Mouse (Mus musculus): ENCODE data around the gene M1ap.

M1ap gene

DNA sequence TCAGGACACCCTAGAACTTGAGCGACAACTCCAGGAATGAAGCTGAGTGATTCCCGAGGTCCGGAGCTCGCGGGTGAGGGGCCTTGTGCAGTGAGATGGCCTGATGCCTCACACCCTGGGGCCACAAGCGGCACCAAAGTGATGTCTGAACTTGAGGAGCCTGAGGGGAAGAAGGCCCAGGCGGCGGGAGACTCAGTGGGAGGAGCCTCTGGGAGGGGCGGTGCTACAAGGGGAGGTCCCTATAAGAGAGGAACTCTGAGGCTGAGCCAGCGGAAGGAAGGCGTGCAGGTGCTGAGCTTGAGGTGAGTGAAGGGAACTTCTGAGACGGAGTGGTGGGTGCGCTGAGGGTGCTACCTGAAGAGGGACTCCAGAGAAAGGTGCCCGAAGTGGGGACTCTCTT, at the start of gene M1ap:
M1ap (plus strand) TSS at position 252 of the 400 bp plus-strand sequence.
- no peak for TF ChIP-seq GATA4 (IDR thresholded peaks at IDR 0.05; ENCODE audit: insufficient replicate concordance, low read length)

- no peak for TF ChIP-seq GATA4 (IDR thresholded peaks at IDR 0.05; ENCODE audit: insufficient replicate concordance, low read length)
Observed at GRCm38 (mm10) chr6:82897311-82897710, 49.4 kb upstream of the M1ap start.

- TF ChIP-seq GATA4 (IDR thresholded peaks at IDR 0.05; ENCODE audit: insufficient replicate concordance, low read length), result no peak
Observed at GRCm38 (mm10) chr6:82898227-82898626, 48.5 kb upstream of the M1ap start.

- no peak for TF ChIP-seq GATA4 (IDR thresholded peaks at IDR 0.05; ENCODE audit: insufficient replicate concordance, low read length)
Observed at GRCm38 (mm10) chr6:82898745-82899144, 48.0 kb upstream of the M1ap start.

DNA sequence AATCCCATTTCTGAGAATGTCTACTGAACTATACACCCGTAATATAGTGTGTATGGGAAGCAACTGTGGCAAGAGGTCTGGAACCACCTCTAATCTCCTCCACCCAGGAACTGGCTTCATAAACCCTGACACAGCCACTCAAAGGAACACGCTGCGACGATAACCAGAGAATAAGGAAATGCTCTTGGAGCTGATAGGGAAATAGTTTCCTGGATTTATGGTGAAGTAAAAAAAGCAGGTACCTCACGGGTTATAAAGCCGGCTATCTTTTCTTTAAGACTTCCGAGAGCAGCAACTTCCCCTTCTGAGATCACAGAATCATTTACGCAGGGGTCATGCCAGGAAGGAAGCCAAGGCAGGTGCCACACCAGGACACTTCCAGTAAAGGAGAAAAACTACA, 44.1 kb upstream of the M1ap start:
- no peak for TF ChIP-seq GATA4 (IDR thresholded peaks at IDR 0.05; ENCODE audit: insufficient replicate concordance, low read length)

DNA sequence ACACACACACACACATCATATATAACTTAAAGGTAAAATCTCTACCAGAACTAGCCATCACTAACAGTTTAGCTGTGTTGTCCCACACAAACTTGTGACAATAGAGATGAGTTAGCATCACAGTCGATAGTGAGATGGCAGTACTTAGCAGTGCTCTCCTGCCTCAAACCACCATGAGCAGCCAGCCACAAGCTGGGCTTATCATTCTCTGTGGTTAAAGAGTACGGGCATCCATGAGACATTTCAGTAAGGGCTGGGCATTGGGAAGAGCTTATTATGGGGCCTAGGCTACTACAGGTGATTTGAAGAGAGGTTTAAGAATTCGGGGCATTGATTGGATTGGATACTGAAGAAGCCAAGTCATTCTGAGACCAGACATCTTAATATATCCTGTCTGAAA, 39.7 kb upstream of the M1ap start:
- no peak for TF ChIP-seq GATA4 (IDR thresholded peaks at IDR 0.05; ENCODE audit: insufficient replicate concordance, low read length)

DNA sequence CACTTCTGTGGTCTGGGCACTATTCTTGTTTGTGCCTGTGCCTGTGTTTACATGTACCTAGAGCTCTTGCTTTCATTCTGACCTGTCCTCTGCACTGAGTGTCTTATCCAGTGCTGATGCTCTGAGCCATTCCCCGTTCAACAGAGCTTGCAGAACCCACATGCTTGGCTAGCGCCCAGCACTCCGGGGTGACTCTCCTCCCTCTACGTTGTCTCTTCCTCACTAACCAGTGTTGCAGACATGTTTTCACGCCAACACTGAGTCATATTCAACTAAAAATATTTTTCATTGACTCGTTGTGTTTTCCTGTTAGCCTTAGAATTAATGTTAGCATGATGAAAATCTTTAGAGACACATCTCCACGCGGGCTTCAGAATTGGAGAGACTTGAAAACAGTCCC, 38.7 kb upstream of the M1ap start:
- TF ChIP-seq GATA4 (IDR thresholded peaks at IDR 0.05; ENCODE audit: insufficient replicate concordance, low read length), result no peak

GRCm38 (mm10) chr6:82909136-82909855, 37.4 kb upstream of the M1ap start:
- no peak for TF ChIP-seq GATA4 (IDR thresholded peaks at IDR 0.05; ENCODE audit: insufficient replicate concordance, low read length)

DNA sequence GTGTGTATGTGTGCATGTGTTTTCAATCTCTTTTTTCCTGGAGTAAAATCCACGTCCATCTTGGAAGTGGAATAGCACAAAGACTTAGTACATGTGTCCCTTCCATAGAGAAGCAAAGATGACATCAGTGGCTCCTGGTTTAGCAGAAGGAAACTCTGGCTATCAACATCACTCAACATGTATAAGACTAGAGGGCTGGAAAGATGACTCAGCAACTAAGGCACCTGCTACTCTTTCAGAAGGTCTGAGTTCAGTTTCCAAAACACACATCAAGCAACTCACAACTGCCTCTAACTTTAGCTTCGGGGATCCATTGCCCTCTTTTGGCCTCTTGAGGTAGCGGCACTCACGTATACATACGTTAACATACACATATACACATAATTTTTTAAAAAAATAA, 35.4 kb upstream of the M1ap start:
- no peak for TF ChIP-seq GATA4 (IDR thresholded peaks at IDR 0.05; ENCODE audit: insufficient replicate concordance, low read length)

GRCm38 (mm10) chr6:82913336-82914247, 33.1 kb upstream of the M1ap start:
- TF ChIP-seq GATA4 (IDR thresholded peaks at IDR 0.05; ENCODE audit: insufficient replicate concordance, low read length), result no peak

DNA sequence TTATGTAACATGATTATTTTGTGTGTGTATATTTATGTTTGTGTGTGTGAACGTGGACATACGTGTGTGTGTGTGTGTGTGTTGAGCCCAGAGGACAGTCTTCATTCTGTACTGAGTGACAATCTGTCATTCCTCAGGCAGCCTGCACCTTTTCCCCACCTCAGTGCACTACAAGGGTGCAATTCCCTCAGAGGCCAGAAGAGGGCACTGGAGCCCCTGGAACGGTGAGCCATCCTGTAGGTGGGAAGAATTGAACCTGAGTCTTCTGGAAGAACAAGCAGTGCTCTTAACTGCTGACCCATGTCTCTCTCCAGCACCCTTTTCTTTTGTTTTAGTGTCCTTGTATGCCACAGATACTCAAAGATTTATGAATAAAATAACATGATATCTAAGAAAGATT, 30.8 kb upstream of the M1ap start:
- TF ChIP-seq GATA4 (IDR thresholded peaks at IDR 0.05; ENCODE audit: insufficient replicate concordance, low read length), result no peak

DNA sequence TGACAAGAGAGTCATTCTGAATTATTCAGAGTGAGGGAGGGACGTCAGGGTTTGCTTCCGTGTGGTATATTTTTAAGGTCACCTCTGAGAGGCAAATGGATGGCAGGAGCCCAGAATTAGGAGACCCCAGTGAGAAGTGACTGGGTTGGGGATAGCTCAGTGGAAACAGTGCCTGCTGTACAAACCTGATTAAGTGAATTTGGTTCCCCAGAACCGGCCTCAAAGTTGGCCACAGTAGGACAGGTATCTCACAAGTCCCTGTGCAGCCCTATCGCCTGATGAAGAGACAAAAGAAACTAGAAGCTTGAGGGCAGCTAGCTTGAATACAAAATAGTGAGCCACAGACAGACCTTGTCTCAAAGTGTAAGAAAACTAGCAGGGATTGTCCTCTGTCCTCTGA, 30.2 kb upstream of the M1ap start:
- no peak for TF ChIP-seq GATA4 (IDR thresholded peaks at IDR 0.05; ENCODE audit: insufficient replicate concordance, low read length)

GRCm38 (mm10) chr6:82917076-82917777, 29.5 kb upstream of the M1ap start:
- TF ChIP-seq GATA4 (IDR thresholded peaks at IDR 0.05; ENCODE audit: insufficient replicate concordance, low read length), result no peak

GRCm38 (mm10) chr6:82917778-82918129, 28.9 kb upstream of the M1ap start:
- no peak for TF ChIP-seq GATA4 (IDR thresholded peaks at IDR 0.05; ENCODE audit: insufficient replicate concordance, low read length)

- TF ChIP-seq GATA4 (IDR thresholded peaks at IDR 0.05; ENCODE audit: insufficient replicate concordance, low read length), result no peak
Observed at GRCm38 (mm10) chr6:82918371-82918770, 28.3 kb upstream of the M1ap start.

- no peak for TF ChIP-seq GATA4 (IDR thresholded peaks at IDR 0.05; ENCODE audit: insufficient replicate concordance, low read length)
Observed at GRCm38 (mm10) chr6:82919520-82919919, 27.2 kb upstream of the M1ap start.

All from liver, adult (tissue).